Mouse (Mus musculus) cerebral cortex, adult 2 months (tissue): ENCODE results near the gene Zfyve1.

Experiments used
- WGBS: fragments of 180-500 bp; shearing (Covaris S2); methylation state at CpG from one replicate; pipeline ENCODE4 v1.1.7; 2018; 5-methylcytosine and 5-hydroxymethylcytosine counted together

The Zfyve1 gene

GRCm38 (mm10) chr12:83597025-83597501 lies at the start of gene Zfyve1:
Gene Zfyve1 (minus strand): TSS chr12:83597222.
- under 1% methylated on average over 28 of the region's 28 CpGs for WGBS

- WGBS: 50% methylated on average over 1 of the region's 1 CpGs
These were observed 46.1 kb upstream of the Zfyve1 start for GRCm38 (mm10) chr12:83643116-83643515.

GRCm38 (mm10) chr12:83641233-83641632 lies 44.2 kb upstream of the Zfyve1 start:
- 92% methylated on average over 2 of the region's 2 CpGs for WGBS

GRCm38 (mm10) chr12:83633807-83634206 lies 36.8 kb upstream of the Zfyve1 start:
- 21% methylated on average over 2 of the region's 2 CpGs for WGBS

GRCm38 (mm10) chr12:83632680-83633025 lies 35.6 kb upstream of the Zfyve1 start:
- WGBS: 1% methylated on average over 20 of the region's 20 CpGs

- under 1% methylated on average over 66 of the region's 68 CpGs for WGBS
These were observed 35.0 kb upstream of the Zfyve1 start for GRCm38 (mm10) chr12:83631743-83632679.

GRCm38 (mm10) chr12:83630936-83631335 lies 33.9 kb upstream of the Zfyve1 start, which contains the start of gene Rbm25:
Gene Rbm25 (plus strand): TSS chr12:83631236.
- no CpG with 5 or more reads among the region's 5 CpGs for WGBS

- 84% methylated on average over 1 of the region's 1 CpGs for whole genome bisulfite sequencing
These were observed 27.3 kb upstream of the Zfyve1 start for GRCm38 (mm10) chr12:83624321-83624720.

- 65% methylated on average over 6 of the region's 6 CpGs for WGBS
These were observed 25.2 kb upstream of the Zfyve1 start for GRCm38 (mm10) chr12:83622031-83622755.

- WGBS: 61% methylated on average over 23 of the region's 23 CpGs
These were observed 23.7 kb upstream of the Zfyve1 start for GRCm38 (mm10) chr12:83620694-83621093.

GRCm38 (mm10) chr12:83618981-83619380 lies 22.0 kb upstream of the Zfyve1 start:
- 95% methylated on average over 2 of the region's 2 CpGs for WGBS

- WGBS: 96% methylated on average over 5 of the region's 5 CpGs
These were observed 20.2 kb upstream of the Zfyve1 start for GRCm38 (mm10) chr12:83617261-83617660.

- 98% methylated on average over 2 of the region's 2 CpGs for WGBS
These were observed 9.4 kb upstream of the Zfyve1 start for GRCm38 (mm10) chr12:83606411-83606810.

GRCm38 (mm10) chr12:83602285-83602684 lies 5.3 kb upstream of the Zfyve1 start:
- WGBS: 92% methylated on average over 5 of the region's 5 CpGs

- WGBS: 77% methylated on average over 2 of the region's 2 CpGs
These were observed 859 bp upstream of the Zfyve1 start for GRCm38 (mm10) chr12:83597881-83598280.

- WGBS: 1% methylated on average over 20 of the region's 20 CpGs
These were observed 649 bp downstream of the Zfyve1 start for GRCm38 (mm10) chr12:83596191-83596954.

- WGBS: 62% methylated on average over 9 of the region's 9 CpGs
These were observed 2.5 kb downstream of the Zfyve1 start for GRCm38 (mm10) chr12:83594454-83595040.

- 47% methylated on average over 8 of the region's 8 CpGs for WGBS
These were observed 5.1 kb downstream of the Zfyve1 start for GRCm38 (mm10) chr12:83591754-83592501.

GRCm38 (mm10) chr12:83586628-83587027 lies 10.4 kb downstream of the Zfyve1 start:
- 98% methylated on average over 5 of the region's 5 CpGs for WGBS

GRCm38 (mm10) chr12:83582747-83583146 lies 14.3 kb downstream of the Zfyve1 start:
- whole genome bisulfite sequencing: 85% methylated on average over 4 of the region's 4 CpGs

- WGBS: 64% methylated on average over 4 of the region's 4 CpGs
These were observed 14.9 kb downstream of the Zfyve1 start for GRCm38 (mm10) chr12:83582106-83582505.
